Mouse (Mus musculus): ENCODE measurements around the gene Unc13b. TPM values are rescaled to one million over a fixed set of nuclear protein-coding genes. Genes with fewer than 3 reads are reported as not detected.
A peak's percentile ranks its signal among the peaks of the same experiment; 100 is the strongest.

Gene Unc13b
- total and polyA plus RNA-seq, 2 experiments from 2014 or later, result 7.9 to 40.2 TPM

DNA sequence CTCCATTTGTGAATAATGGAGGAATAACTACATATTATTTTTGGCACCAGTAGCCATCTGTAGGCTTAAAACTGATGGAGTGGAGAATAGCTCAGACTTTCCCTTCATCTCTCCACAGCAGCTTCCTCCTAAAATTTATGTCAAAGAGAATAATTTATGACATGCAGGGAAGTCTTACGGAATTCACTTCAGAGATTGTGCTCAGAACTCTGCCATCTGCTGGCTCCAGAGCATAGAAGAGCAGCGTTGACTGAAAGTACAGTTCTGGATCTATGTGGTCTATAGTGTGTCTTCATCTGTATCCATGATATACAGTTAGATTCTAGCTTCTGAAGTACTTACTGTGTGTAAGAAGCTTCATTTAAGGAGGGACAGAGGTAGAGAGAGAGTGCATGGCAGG is 185.3 kb downstream of the Unc13b start:
- peak; percentile 41; the same call in 1 of the 2 replicates for ATAC-seq (ENCODE audit: low FRiP score)

DNA sequence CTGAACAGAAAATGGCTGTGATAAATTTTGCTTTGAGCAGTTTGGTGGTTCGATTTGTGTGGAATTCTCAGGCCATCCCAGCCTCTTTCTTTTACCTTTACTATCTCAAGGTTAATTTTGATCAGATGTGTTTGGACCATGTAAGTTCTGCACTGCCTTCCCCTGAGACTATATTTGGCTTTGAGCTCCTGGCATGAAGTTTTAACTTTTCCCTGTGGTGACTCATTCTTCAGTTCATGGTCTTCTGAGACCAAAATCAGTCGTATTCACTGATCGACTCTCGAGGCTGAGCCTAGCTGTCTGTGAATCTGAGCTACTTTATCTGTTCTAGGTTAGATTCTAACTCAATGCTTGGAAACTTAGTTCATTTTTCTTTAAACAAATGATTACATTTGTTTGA is 187.0 kb downstream of the Unc13b start:
- Histone ChIP-seq H3K4me1 (ENCODE audit: insufficient read depth, low read length) (no peaks in the 10 kb centered on the region), H3K27me3 (ENCODE audit: insufficient read depth, low read length) (no peaks in the 10 kb centered on the region), H3K9me3 (ENCODE audit: low read length) (no peaks in the 10 kb centered on the region), H3K27ac (ENCODE audit: low read depth, low read length) (no peak overlapping the region), H3K4me2 (ENCODE audit: low read depth, low read length, poor library complexity, severe bottlenecking) (no peak overlapping the region), H3K4me3 (ENCODE audit: low read depth, low read length) (no peak overlapping the region), H3K36me3 (ENCODE audit: insufficient read depth, low read length) (peaks cover 10% of the 10 kb centered on the region), H3K9ac (replicated peaks; ENCODE audit: low read length, poor library complexity, severe bottlenecking) (no peak overlapping the region)
- DNase-seq (ENCODE audit: low spot score) (no peak), ATAC-seq (ENCODE audit: low FRiP score) (no peak)
- WGBS, result 90% methylated on average over 4 of the region's 4 CpGs
- TF ChIP-seq CTCF (IDR thresholded peaks at IDR 0.05), result no peak

More for the DNA sequence above, 185.3 kb downstream of the Unc13b start:
- peak; percentile 84 for TF ChIP-seq CTCF (IDR thresholded peaks at IDR 0.05)
- peaks cover 18% of the 10 kb centered on the region for H3K36me3 ChIP-seq (ENCODE audit: insufficient read depth, low read length)
- no peak overlapping the region for H3K9ac ChIP-seq (replicated peaks; ENCODE audit: low read length, poor library complexity, severe bottlenecking)
- peak; percentile 58 for DNase-seq (ENCODE audit: low spot score)
- H3K9me3 ChIP-seq (ENCODE audit: low read length), result no peaks in the 10 kb centered on the region
- no peak overlapping the region for H3K4me3 ChIP-seq (ENCODE audit: low read depth, low read length)
- H3K4me2 ChIP-seq (ENCODE audit: low read depth, low read length, poor library complexity, severe bottlenecking), result no peak overlapping the region
- H3K4me1 ChIP-seq (ENCODE audit: insufficient read depth, low read length), result no peaks in the 10 kb centered on the region
- H3K27ac ChIP-seq (ENCODE audit: low read depth, low read length), result no peak overlapping the region
- 45% methylated on average over 2 of the region's 2 CpGs for WGBS
- H3K27me3 ChIP-seq (ENCODE audit: insufficient read depth, low read length), result no peaks in the 10 kb centered on the region

DNA sequence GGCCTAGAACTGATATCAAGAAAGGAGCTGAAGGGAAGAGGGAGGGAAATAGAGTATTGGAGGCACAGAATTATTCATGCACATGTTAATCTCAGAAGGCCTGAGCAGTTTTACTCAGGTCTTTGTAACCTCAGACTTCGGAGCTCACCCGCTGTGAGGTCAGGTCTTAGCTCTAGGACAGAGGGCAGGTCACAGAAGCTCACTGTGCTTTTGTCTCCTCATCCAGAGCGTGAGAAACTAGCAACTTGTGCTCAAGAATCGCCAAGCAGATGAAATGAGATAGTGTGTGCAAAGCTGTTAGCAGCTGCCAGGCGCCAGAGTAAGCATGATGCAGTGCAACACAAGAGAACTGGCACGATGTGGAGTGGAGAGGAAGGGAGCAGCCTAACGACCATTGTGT is 189.3 kb downstream of the Unc13b start:
- DNase-seq (ENCODE audit: low spot score), result no peak
- WGBS, result 11% methylated on average over 7 of the region's 7 CpGs

DNA sequence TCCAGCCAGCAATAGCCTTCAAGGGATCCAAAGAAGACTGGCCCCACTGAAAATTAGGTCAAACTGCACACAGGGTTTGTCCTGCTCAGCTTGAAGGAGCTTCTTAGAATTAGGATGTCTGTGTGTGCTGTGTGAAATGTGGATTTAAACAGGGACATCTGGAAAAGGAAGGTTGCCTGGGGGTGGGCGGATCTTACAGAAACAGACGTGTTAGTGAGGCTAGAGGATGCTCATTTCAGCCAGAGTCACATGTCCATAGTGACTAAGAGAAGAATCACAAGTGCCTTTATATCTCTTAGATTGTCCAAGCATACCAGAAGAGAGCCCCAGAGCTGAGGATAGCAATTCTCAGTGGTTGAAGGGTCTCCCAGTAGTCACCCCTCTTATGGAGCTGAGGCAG is 190.2 kb downstream of the Unc13b start:
- Histone ChIP-seq H3K27me3 (ENCODE audit: insufficient read depth, low read length) (no peaks in the 10 kb centered on the region), H3K4me2 (ENCODE audit: low read depth, low read length, poor library complexity, severe bottlenecking) (no peak overlapping the region), H3K9ac (replicated peaks; ENCODE audit: low read length, poor library complexity, severe bottlenecking) (no peak overlapping the region), H3K4me3 (ENCODE audit: low read depth, low read length) (no peak overlapping the region), H3K4me1 (ENCODE audit: insufficient read depth, low read length) (no peaks in the 10 kb centered on the region), H3K36me3 (ENCODE audit: insufficient read depth, low read length) (peaks cover 28% of the 10 kb centered on the region), H3K27ac (ENCODE audit: low read depth, low read length) (no peak overlapping the region), H3K9me3 (ENCODE audit: low read length) (no peaks in the 10 kb centered on the region)
- 66% methylated on average over 2 of the region's 2 CpGs for whole genome bisulfite sequencing
- no peak for ATAC-seq (ENCODE audit: low FRiP score)
- DNase-seq (ENCODE audit: low spot score), result no peak
- no peak for TF ChIP-seq CTCF (IDR thresholded peaks at IDR 0.05)

More for the DNA sequence above, 189.3 kb downstream of the Unc13b start:
- Histone ChIP-seq H3K4me2 (ENCODE audit: low read depth, low read length, poor library complexity, severe bottlenecking) (no peak overlapping the region), H3K9me3 (ENCODE audit: low read length) (no peaks in the 10 kb centered on the region), H3K27me3 (ENCODE audit: insufficient read depth, low read length) (no peaks in the 10 kb centered on the region), H3K9ac (replicated peaks; ENCODE audit: low read length, poor library complexity, severe bottlenecking) (no peak overlapping the region), H3K4me3 (ENCODE audit: low read depth, low read length) (no peak overlapping the region), H3K4me1 (ENCODE audit: insufficient read depth, low read length) (no peaks in the 10 kb centered on the region), H3K27ac (ENCODE audit: low read depth, low read length) (no peak overlapping the region), H3K36me3 (ENCODE audit: insufficient read depth, low read length) (peaks cover 22% of the 10 kb centered on the region)
- ATAC-seq (ENCODE audit: low FRiP score), result no peak
- no peak for TF ChIP-seq CTCF (IDR thresholded peaks at IDR 0.05)

DNA sequence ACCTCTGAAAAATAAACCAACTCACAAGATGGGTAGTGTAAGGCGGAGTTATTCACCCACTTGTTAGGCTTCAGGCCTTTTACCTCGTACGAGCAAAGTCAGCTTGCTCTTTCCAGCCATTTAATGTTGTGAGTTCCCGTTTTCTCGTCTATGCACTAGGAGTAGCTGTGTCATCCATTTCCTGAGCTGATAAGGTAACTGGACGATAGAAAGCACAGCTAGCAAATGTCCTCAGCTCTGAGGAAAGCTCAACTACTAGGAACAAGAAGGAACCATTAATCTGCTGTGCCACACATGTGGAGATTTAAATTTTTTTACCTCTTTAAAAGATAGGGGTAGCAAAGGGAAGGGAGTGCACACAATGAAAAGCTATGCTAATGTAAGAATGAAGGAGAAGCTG is 192.5 kb downstream of the Unc13b start:
- no peak for ATAC-seq (ENCODE audit: low FRiP score)
- Histone ChIP-seq H3K36me3 (ENCODE audit: insufficient read depth, low read length) (peaks cover 40% of the 10 kb centered on the region), H3K27ac (ENCODE audit: low read depth, low read length) (no peak overlapping the region), H3K9me3 (ENCODE audit: low read length) (no peaks in the 10 kb centered on the region), H3K27me3 (ENCODE audit: insufficient read depth, low read length) (no peaks in the 10 kb centered on the region), H3K4me1 (ENCODE audit: insufficient read depth, low read length) (no peaks in the 10 kb centered on the region), H3K9ac (replicated peaks; ENCODE audit: low read length, poor library complexity, severe bottlenecking) (no peak overlapping the region), H3K4me2 (ENCODE audit: low read depth, low read length, poor library complexity, severe bottlenecking) (no peak overlapping the region), H3K4me3 (ENCODE audit: low read depth, low read length) (no peak overlapping the region)
- 89% methylated on average over 6 of the region's 6 CpGs for WGBS
- no peak for TF ChIP-seq CTCF (IDR thresholded peaks at IDR 0.05)
- no peak for DNase-seq (ENCODE audit: low spot score)

DNA sequence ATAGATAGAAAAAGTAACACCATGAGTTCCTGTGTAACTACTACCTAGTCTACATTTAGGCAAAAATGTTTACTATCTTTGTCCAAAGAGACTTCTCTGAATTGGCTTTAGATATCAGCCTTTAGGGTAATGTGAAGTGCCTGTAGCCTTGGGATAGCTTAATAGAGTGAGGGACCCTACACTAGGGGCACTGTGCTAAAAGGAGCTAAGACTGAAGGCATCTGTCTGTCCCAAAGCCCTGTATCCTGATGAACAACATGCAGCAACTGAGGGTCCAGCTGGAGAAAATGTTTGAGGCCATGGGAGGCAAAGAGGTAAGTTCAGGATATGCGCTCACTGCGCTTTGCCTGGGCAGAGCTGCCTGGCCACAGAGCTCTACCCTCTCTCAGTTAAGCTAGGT is 198.3 kb downstream of the Unc13b start:
- Histone ChIP-seq H3K9me3 (ENCODE audit: low read length) (no peaks in the 10 kb centered on the region), H3K36me3 (ENCODE audit: insufficient read depth, low read length) (peaks cover 62% of the 10 kb centered on the region), H3K4me3 (ENCODE audit: low read depth, low read length) (no peak overlapping the region), H3K27ac (ENCODE audit: low read depth, low read length) (no peak overlapping the region), H3K4me1 (ENCODE audit: insufficient read depth, low read length) (no peaks in the 10 kb centered on the region), H3K4me2 (ENCODE audit: low read depth, low read length, poor library complexity, severe bottlenecking) (no peak overlapping the region), H3K27me3 (ENCODE audit: insufficient read depth, low read length) (no peaks in the 10 kb centered on the region), H3K9ac (replicated peaks; ENCODE audit: low read length, poor library complexity, severe bottlenecking) (no peak overlapping the region)
- ATAC-seq (ENCODE audit: low FRiP score) (no peak), DNase-seq (ENCODE audit: low spot score) (no peak)
- TF ChIP-seq CTCF (IDR thresholded peaks at IDR 0.05), result no peak
- WGBS, result 100% methylated on average over 2 of the region's 2 CpGs
